23 mouse cellular contexts compared by ENCODE assay signal in the genomic region with DNA sequence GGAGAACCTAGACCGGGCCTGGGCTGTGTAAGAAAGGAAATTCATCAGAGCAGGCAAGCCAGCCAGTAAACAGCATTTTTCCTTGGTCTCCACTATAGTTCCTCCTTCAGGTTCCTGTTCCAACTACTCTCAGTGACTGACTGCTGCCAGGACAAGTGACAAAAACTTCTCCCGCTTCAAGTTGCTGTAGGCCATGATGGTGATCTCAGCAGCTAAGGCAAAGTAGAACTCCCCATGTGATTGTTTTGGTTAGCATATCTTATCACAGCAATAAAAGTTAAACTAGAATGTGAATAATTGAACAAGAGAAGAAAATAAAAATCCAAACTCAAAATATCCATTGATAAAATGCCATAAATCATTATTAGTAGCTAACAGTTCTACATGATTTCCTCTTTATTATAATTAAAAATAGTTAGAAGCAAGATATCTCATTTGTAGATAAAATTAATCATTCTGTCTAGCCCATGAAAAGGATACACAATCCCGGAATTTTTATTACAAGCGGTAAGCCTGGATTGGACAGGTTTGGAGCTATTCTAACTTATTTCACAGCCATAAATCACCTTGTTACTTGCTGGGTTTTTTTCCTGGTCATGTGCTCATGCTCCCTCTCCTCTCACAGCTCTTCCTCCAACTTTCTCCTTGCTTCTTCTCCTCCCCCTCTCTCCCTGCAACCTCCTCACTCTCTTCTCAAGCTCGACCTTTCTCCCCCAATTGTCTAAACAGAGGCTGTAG.
A peak's percentile ranks its signal among the peaks of the same experiment; 100 is the strongest.
DNase-seq lines count a peak whose midpoint lies in the region; ATAC-seq and TF ChIP-seq lines count a peak whose summit lies in the region.
"Had no signal": no experiment of that assay in that cellular context is flagged by ENCODE, and none has a peak within 500 bp of the region (broad histone marks: within the 10 kb centered on the region; RNA-seq: fewer than 3 reads in every experiment).

No protein-coding gene starts in this region.

- no peaks in the 10 kb centered on the region for H3K9me3 ChIP-seq in intestine, embryonic 14.5 days (ENCODE audit: control insufficient read depth, low read length)
- H3K9me3 ChIP-seq in intestine, postnatal 0 days (ENCODE audit: control insufficient read depth): no peaks in the 10 kb centered on the region
- H3K9me3 ChIP-seq in intestine, embryonic 15.5 days: no peaks in the 10 kb centered on the region
- H3K9me3 ChIP-seq: embryonic facial prominence, embryonic 10.5 days; embryonic facial prominence, embryonic 12.5 days; G1E had no signal

- H3K27ac ChIP-seq in intestine, embryonic 14.5 days (ENCODE audit: low read depth): no peak overlapping the region
- H3K27ac ChIP-seq in intestine, postnatal 0 days (ENCODE audit: low read depth, low read length): no peak overlapping the region
- H3K27ac ChIP-seq in intestine, embryonic 15.5 days: no peak overlapping the region
- H3K27ac ChIP-seq: embryonic facial prominence, embryonic 10.5 days; embryonic facial prominence, embryonic 12.5 days had no signal

- H3K27me3 ChIP-seq in intestine, embryonic 14.5 days (replicated peaks; ENCODE audit: control insufficient read depth, insufficient read depth, low read length): no peaks in the 10 kb centered on the region
- no peaks in the 10 kb centered on the region for H3K27me3 ChIP-seq in intestine, postnatal 0 days (replicated peaks; ENCODE audit: control insufficient read depth, insufficient read depth, low read length)
- no peaks in the 10 kb centered on the region for H3K27me3 ChIP-seq in intestine, embryonic 15.5 days (replicated peaks)
- H3K27me3 ChIP-seq: CH12.LX; embryonic facial prominence, embryonic 12.5 days; Patski had no signal

- no peaks in the 10 kb centered on the region for H3K4me1 ChIP-seq in intestine, embryonic 14.5 days (replicated peaks; ENCODE audit: control insufficient read depth, insufficient read depth, low read length)
- no peaks in the 10 kb centered on the region for H3K4me1 ChIP-seq in intestine, postnatal 0 days (replicated peaks; ENCODE audit: control insufficient read depth, insufficient read depth, low read length)
- no peaks in the 10 kb centered on the region for H3K4me1 ChIP-seq in intestine, embryonic 15.5 days (replicated peaks)
- H3K4me1 ChIP-seq: embryonic facial prominence, embryonic 10.5 days; embryonic facial prominence, embryonic 12.5 days had no signal

- no peak overlapping the region for H3K4me2 ChIP-seq in intestine, embryonic 14.5 days (ENCODE audit: low read length)
- no peak overlapping the region for H3K4me2 ChIP-seq in intestine, postnatal 0 days (replicated peaks; ENCODE audit: low read depth)
- H3K4me2 ChIP-seq in intestine, embryonic 15.5 days (replicated peaks): no peak overlapping the region
- H3K4me2 ChIP-seq: embryonic facial prominence, embryonic 12.5 days had no signal

- TF ChIP-seq CTCF in intestine, postnatal 0 days (IDR thresholded peaks at IDR 0.05; ENCODE audit: low read depth): no peak

- peak; percentile 82 for ATAC-seq in intestine, embryonic 14.5 days (replicated peaks; ENCODE audit: low FRiP score, low TSS enrichment, low read depth)
- no peak for ATAC-seq in intestine, postnatal 0 days
- ATAC-seq in intestine, embryonic 15.5 days: peak; percentile 77
- ATAC-seq: activated CD4-positive, CD25-positive, alpha-beta regulatory T cell, adult 4 months; CD4-positive, CD25-positive, alpha-beta regulatory T cell, adult 4 months; forebrain, embryonic 14.5 days; forebrain, embryonic 16.5 days; Patski had no signal

- no peak overlapping the region for H3K9ac ChIP-seq in intestine, embryonic 14.5 days (ENCODE audit: low read length)
- no peak overlapping the region for H3K9ac ChIP-seq in intestine, postnatal 0 days (ENCODE audit: low read depth, low read length)
- H3K9ac ChIP-seq in intestine, embryonic 15.5 days: no peak overlapping the region
- H3K9ac ChIP-seq: embryonic facial prominence, embryonic 12.5 days had no signal

- WGBS in intestine, embryonic 14.5 days: 59% methylated on average over 5 of the region's 5 CpGs
- WGBS in intestine, postnatal 0 days: 40% methylated on average over 5 of the region's 5 CpGs
- 53% methylated on average over 5 of the region's 5 CpGs for WGBS in intestine, embryonic 15.5 days

- DNase-seq in intestine, embryonic 14.5 days (ENCODE audit: low spot score): no peak
- DNase-seq in mesoderm, embryonic 11.5 days (ENCODE audit: low read depth, low spot score): peak; percentile 5
- DNase-seq in left cerebral cortex, adult 18-20 months (ENCODE audit: low spot score in 2 of 2): no peak
- DNase-seq: adrenal gland, adult 8-10 months; adrenal gland, postnatal 14 days; adrenal gland, postnatal 36 days; B cell, adult 2 months; cerebellum, adult 11-12 months; cerebellum, adult 2 months; cerebellum, adult 9-10 months; cerebellum, postnatal 10 days; cerebellum, postnatal 25 days had no signal

- no peak overlapping the region for H3K4me3 ChIP-seq in intestine, embryonic 14.5 days (ENCODE audit: low read depth, low read length)
- no peak overlapping the region for H3K4me3 ChIP-seq in intestine, postnatal 0 days (ENCODE audit: low read depth, low read length)
- no peak overlapping the region for H3K4me3 ChIP-seq in intestine, embryonic 15.5 days (replicated peaks)
- H3K4me3 ChIP-seq: embryonic facial prominence, embryonic 10.5 days; embryonic facial prominence, embryonic 12.5 days had no signal

- no peaks in the 10 kb centered on the region for H3K36me3 ChIP-seq in intestine, embryonic 14.5 days (ENCODE audit: control insufficient read depth, insufficient read depth, low read length)
- no peaks in the 10 kb centered on the region for H3K36me3 ChIP-seq in intestine, postnatal 0 days (ENCODE audit: control insufficient read depth, insufficient read depth)
- no peaks in the 10 kb centered on the region for H3K36me3 ChIP-seq in intestine, embryonic 15.5 days
- H3K36me3 ChIP-seq: embryonic facial prominence, embryonic 10.5 days; embryonic facial prominence, embryonic 12.5 days; G1E had no signal
